Mouse (Mus musculus) heart, postnatal 0 days (tissue): ENCODE measurements at regions not wholly inside any gene's neighbourhood (a gene's known extent, or its start where the extent isn't known, plus 50 kb on each side); places are given as distances from the start of the nearest gene placed in this dataset.

Experiments used
- ATAC-seq: fragments of 200-750 bp; cut with Nextera tagmentation; 2 replicates; pipeline ENCODE4 v1.8.0; 2017; ENCODE audit warnings: low read depth, moderate number of reproducible peaks, moderate library complexity; ENCODE audit not compliant: insufficient read depth
- DNase-seq: peaks from one replicate; pipeline ENCODE4 v3.0.0-alpha.2; 2016; ENCODE audit warnings: low spot score
- H3K27ac ChIP-seq: fragments of 300-500 bp; sonication (generic); 2 replicates; pipeline ENCODE4 v1.5.1; 2014; ENCODE audit warnings: low read depth, mild to moderate bottlenecking
- H3K27me3 ChIP-seq: fragments of 300-500 bp; sonication (generic); 2 replicates; pipeline ENCODE4 v1.6.1; 2014; ENCODE audit warnings: low read length, mixed read lengths; ENCODE audit not compliant: control insufficient read depth, insufficient read depth
- H3K36me3 ChIP-seq: fragments of 300-500 bp; sonication (generic); replicated peaks from 2 replicates; pipeline ENCODE4 v1.6.1; 2014; ENCODE audit warnings: low read length, mixed read lengths; ENCODE audit not compliant: control insufficient read depth, insufficient read depth
- H3K4me1 ChIP-seq: fragments of 300-500 bp; sonication (generic); 2 replicates; pipeline ENCODE4 v1.6.1; 2014; ENCODE audit warnings: antibody characterized with exemption; ENCODE audit not compliant: control insufficient read depth, insufficient read depth
- H3K4me2 ChIP-seq: fragments of 300-500 bp; sonication (generic); 2 replicates; pipeline ENCODE4 v1.6.1; 2014; ENCODE audit warnings: low read depth, mild to moderate bottlenecking, low read length, moderate library complexity
- H3K4me3 ChIP-seq: fragments of 300-500 bp; sonication (generic); 2 replicates; pipeline ENCODE4 v1.5.1; 2014; ENCODE audit warnings: low read depth, low read length
- H3K9ac ChIP-seq: fragments of 300-500 bp; sonication (generic); replicated peaks from 2 replicates; pipeline ENCODE4 v1.6.1; 2014; ENCODE audit warnings: low read depth, low read length, mixed read lengths
- H3K9me3 ChIP-seq: fragments of 300-500 bp; sonication (generic); replicated peaks from 2 replicates; pipeline ENCODE4 v1.6.1; 2016; ENCODE audit warnings: low read length; ENCODE audit not compliant: control insufficient read depth
- CTCF ChIP-seq: IDR thresholded peaks from 2 replicates; pipeline ENCODE4 v1.5.1; 2016; ENCODE audit warnings: antibody characterized with exemption, control low read depth, low read depth
- EP300 ChIP-seq: IDR thresholded peaks from 2 replicates; pipeline ENCODE4 v1.6.1; 2016; ENCODE audit warnings: antibody characterized with exemption, low read depth
- WGBS: fragments of 180-500 bp; shearing (Covaris S2); extraction: QIAGEN DNeasy Blood & Tissue Kit; methylation state at CpG from one replicate; pipeline ENCODE4 v1.1.7; 2014; 5-methylcytosine and 5-hydroxymethylcytosine counted together

DNA sequence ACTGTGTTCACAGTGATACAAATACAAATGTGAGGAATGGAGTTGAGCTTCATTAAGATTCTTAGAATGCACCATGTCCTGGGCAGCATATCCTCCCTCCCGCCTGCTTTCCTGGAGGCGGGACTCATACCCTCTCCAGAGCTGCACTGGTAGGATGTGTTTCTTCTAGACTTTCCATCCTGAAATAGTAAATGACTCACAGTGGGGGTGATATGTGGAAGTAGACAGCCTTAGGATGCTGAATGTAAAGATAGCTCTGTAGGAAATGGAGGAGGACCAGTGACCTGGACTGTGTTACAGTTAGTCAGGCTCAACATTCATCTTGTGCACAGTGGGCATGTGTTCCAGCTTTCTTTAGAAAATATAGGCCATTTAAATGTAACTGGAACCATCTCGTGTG, 696.1 kb upstream of the Kdm8 start:
- Histone ChIP-seq H3K9ac (no peak overlapping the region), H3K4me2 (no peak overlapping the region), H3K4me3 (no peak overlapping the region), H3K27me3 (no peaks in the 10 kb centered on the region), H3K27ac (no peak overlapping the region), H3K36me3 (no peaks in the 10 kb centered on the region), H3K4me1 (no peaks in the 10 kb centered on the region), H3K9me3 (no peaks in the 10 kb centered on the region)
- WGBS: 62% methylated on average over 3 of the region's 3 CpGs
- TF ChIP-seq CTCF (no peak), EP300 (no peak)
- DNase-seq: no peak
- ATAC-seq: no peak

DNA sequence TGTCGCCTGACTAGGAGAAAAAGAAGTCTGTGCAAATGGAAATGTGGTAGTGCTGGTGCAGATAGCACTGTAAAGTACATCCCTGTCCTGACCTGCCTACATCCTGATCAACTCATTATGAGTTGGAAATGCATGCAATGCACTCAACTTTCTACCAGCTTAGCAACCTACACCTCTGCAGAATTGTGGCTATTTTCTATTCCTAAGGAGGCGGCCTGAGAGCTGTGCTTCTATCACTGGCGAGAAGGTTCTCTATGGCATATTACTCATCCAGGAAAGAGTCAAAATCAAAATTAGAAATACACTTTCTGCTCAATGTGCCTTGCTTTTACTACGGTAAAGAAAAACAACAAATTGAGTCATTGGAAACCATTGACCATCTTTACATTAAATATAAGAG, 685.4 kb upstream of the Kdm8 start:
- Histone ChIP-seq H3K4me1 (no peaks in the 10 kb centered on the region), H3K4me2 (no peak overlapping the region), H3K9me3 (no peaks in the 10 kb centered on the region), H3K4me3 (no peak overlapping the region), H3K27me3 (no peaks in the 10 kb centered on the region), H3K36me3 (no peaks in the 10 kb centered on the region), H3K9ac (no peak overlapping the region), H3K27ac (no peak overlapping the region)
- 77% methylated on average over 4 of the region's 4 CpGs for WGBS
- ATAC-seq: no peak
- no peak for TF ChIP-seq CTCF
- no peak for TF ChIP-seq EP300
- no peak for DNase-seq

DNA sequence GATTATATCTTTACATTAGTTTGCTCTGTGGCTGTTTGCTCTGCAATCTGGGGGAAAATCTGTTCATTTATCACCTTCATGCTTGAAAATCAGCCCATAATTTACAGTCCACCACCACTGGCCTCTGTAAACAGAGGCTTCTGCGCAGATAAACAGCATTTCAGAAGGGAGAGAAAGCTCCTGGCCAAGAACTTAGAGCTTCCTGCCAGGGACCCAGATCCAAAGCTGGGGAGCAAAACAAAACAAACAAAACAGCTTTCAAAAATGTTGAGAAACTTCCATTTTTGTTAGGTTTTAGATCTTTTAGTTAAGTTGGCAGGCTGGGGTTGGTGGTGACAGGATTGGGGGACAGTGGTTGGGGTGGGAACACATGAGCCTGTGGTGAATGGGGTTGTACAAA, 666.7 kb upstream of the Kdm8 start:
- TF ChIP-seq CTCF: no peak
- TF ChIP-seq EP300: no peak
- Histone ChIP-seq H3K27me3 (no peaks in the 10 kb centered on the region), H3K9me3 (no peaks in the 10 kb centered on the region), H3K4me3 (no peak overlapping the region), H3K9ac (no peak overlapping the region), H3K4me1 (no peaks in the 10 kb centered on the region), H3K27ac (no peak overlapping the region), H3K4me2 (no peak overlapping the region), H3K36me3 (no peaks in the 10 kb centered on the region)
- 76% methylated on average over 1 of the region's 1 CpGs for WGBS
- ATAC-seq (no peak), DNase-seq (no peak)

DNA sequence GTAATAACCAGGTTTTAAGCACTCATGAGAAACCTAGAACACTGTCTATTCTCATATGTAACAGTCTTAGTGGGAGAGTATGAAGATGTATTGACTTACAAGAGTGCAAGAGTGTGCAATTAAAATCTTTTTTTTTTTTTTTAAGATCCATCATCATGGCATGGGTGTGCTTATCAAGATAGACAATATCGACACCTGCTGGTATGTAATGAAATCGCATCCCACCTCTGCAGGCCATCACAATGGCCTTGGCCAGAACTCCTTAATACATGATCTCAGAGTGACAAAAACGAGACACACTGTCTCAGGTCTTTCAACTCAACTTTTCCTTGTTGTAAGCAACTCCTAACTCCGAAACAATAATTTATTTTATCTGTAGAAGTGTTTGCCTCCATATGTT, 661.7 kb upstream of the Kdm8 start:
- DNase-seq: no peak
- H3K4me1 ChIP-seq: no peaks in the 10 kb centered on the region
- H3K4me3 ChIP-seq: no peak overlapping the region
- H3K27ac ChIP-seq: no peak overlapping the region
- no peak for ATAC-seq
- H3K36me3 ChIP-seq: no peaks in the 10 kb centered on the region
- H3K4me2 ChIP-seq: no peak overlapping the region
- no peak overlapping the region for H3K9ac ChIP-seq
- whole genome bisulfite sequencing: 50% methylated on average over 4 of the region's 4 CpGs
- H3K9me3 ChIP-seq: no peaks in the 10 kb centered on the region; the same call in 1 of the 2 replicates
- TF ChIP-seq EP300 (no peak), CTCF (peak; percentile 22; the same call in 1 of the 2 replicates)
- H3K27me3 ChIP-seq: no peaks in the 10 kb centered on the region

DNA sequence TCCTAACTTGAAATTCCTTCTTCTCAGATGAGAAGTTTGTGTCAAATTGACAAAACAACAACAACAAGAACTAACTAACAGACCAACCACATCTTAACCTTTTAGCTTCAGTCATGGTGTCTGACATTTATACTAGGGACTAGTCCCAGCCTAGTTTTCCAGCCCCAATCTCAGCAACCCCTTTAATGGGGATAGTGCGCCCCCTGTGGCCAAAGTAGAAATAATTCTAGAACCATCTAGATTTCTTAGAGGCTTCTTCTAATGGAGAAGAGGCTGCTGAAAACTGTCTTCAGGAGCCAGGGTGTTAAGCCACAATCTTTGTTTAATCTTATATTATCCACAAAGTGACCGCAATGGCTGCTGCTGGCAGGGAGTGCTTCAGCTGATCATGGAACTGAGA, 659.5 kb upstream of the Kdm8 start:
- TF ChIP-seq CTCF (no peak), EP300 (no peak)

DNA sequence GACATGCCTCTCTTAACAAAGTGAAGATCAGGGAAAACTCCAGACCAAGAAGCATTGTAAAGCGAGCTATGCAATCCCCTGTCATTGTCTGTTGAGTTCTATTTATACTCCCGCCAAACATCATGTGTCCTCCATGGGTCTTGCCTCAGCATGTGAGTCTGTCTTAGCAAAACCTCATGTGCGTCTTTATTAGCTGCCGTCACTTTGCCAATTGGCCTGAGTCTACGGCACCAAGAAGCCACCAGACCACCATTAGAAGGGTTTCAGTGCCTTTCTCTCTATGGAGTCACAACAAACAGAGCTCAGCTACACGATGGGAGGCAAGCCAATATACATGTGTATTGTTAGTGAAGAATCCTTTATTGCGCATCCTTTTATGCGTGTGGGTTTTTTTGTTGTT, 658.6 kb upstream of the Kdm8 start:
- H3K9me3 ChIP-seq: no peaks in the 10 kb centered on the region; the same call in 1 of the 2 replicates
- ATAC-seq (no peak), DNase-seq (no peak)
- H3K4me2 ChIP-seq: no peak overlapping the region
- no peak overlapping the region for H3K4me3 ChIP-seq
- no peaks in the 10 kb centered on the region for H3K27me3 ChIP-seq
- no peaks in the 10 kb centered on the region for H3K4me1 ChIP-seq
- no peak overlapping the region for H3K9ac ChIP-seq
- no peak overlapping the region for H3K27ac ChIP-seq
- TF ChIP-seq EP300 (no peak), CTCF (no peak)
- WGBS: 80% methylated on average over 8 of the region's 8 CpGs
- H3K36me3 ChIP-seq: no peaks in the 10 kb centered on the region

More for the DNA sequence above, 659.5 kb upstream of the Kdm8 start:
- no peak overlapping the region for H3K27ac ChIP-seq
- H3K4me2 ChIP-seq: no peak overlapping the region
- H3K9me3 ChIP-seq: no peaks in the 10 kb centered on the region; the same call in 1 of the 2 replicates
- no peak overlapping the region for H3K9ac ChIP-seq
- no peaks in the 10 kb centered on the region for H3K4me1 ChIP-seq
- no peak overlapping the region for H3K4me3 ChIP-seq
- DNase-seq: no peak
- no peaks in the 10 kb centered on the region for H3K36me3 ChIP-seq
- no peak for ATAC-seq
- WGBS: 57% methylated on average over 2 of the region's 2 CpGs
- no peaks in the 10 kb centered on the region for H3K27me3 ChIP-seq
